In genomic region chr13:83744981-83745555, GRCm38 (mm10) we compare ENCODE assay signal across 8 mouse cellular contexts.
DNase-seq lines count a peak whose midpoint lies in the region; ATAC-seq and TF ChIP-seq lines count a peak whose summit lies in the region.

No protein-coding gene starts in this region.

- H3K4me3 ChIP-seq in forebrain, postnatal 0 days (ENCODE audit: low read depth, low read length) = peak overlapping the region; percentile 42
- H3K4me3 ChIP-seq in kidney, adult 2 months (ENCODE audit: insufficient read depth, low read depth, low read length) = peak overlapping the region; percentile 36; the same call in 1 of the 2 replicates
- H3K4me3 ChIP-seq in limb, embryonic 12.5 days (replicated peaks) = peak overlapping the region; percentile 51

- peaks cover 7% of the 10 kb centered on the region; the same call in 1 of the 2 replicates for H3K4me1 ChIP-seq in forebrain, postnatal 0 days (ENCODE audit: insufficient read depth)
- no peaks in the 10 kb centered on the region for H3K4me1 ChIP-seq in kidney, adult 2 months (ENCODE audit: control insufficient read depth, insufficient read depth, low read length)
- 0 out of 2 replicates have a peak, but pooled peaks cover 4% of the 10 kb centered on the region for H3K4me1 ChIP-seq in limb, embryonic 12.5 days (replicated peaks)

- peak overlapping the region; percentile 88 for H3K4me2 ChIP-seq in forebrain, postnatal 0 days (ENCODE audit: low read depth)
- peak overlapping the region; percentile 73 for H3K4me2 ChIP-seq in limb, embryonic 12.5 days

- peak overlapping the region; percentile 61 for H3K9ac ChIP-seq in forebrain, postnatal 0 days
- H3K9ac ChIP-seq in limb, embryonic 12.5 days (replicated peaks) = peak overlapping the region; percentile 56

- H3K36me3 ChIP-seq in forebrain, postnatal 0 days (ENCODE audit: insufficient read depth) = peaks cover 3% of the 10 kb centered on the region; the same call in 1 of the 2 replicates
- H3K36me3 ChIP-seq in kidney, adult 2 months (ENCODE audit: control insufficient read depth, insufficient read depth, low read length) = no peaks in the 10 kb centered on the region
- H3K36me3 ChIP-seq in limb, embryonic 12.5 days = no peaks in the 10 kb centered on the region

- ATAC-seq in forebrain, postnatal 0 days = peak; percentile 93
- ATAC-seq in limb, embryonic 12.5 days (ENCODE audit: insufficient number of reproducible peaks, insufficient read depth, low FRiP score, low TSS enrichment, low read depth) = peak; percentile 95

- no peak for TF ChIP-seq CTCF in forebrain, postnatal 0 days (IDR thresholded peaks at IDR 0.05; ENCODE audit: low read depth)
- no peak for TF ChIP-seq CTCF in kidney, adult 2 months (conservative IDR thresholded peaks at IDR 0.05; ENCODE audit: insufficient read depth, insufficient read length, low read depth, low read length)

- 1% methylated on average over 38 of the region's 38 CpGs for WGBS in forebrain, postnatal 0 days
- under 1% methylated on average over 38 of the region's 38 CpGs for WGBS in kidney, adult 2 months
- under 1% methylated on average over 38 of the region's 38 CpGs for WGBS in limb, embryonic 12.5 days

- TF ChIP-seq POLR2A in kidney, adult 2 months (IDR thresholded peaks at IDR 0.05; ENCODE audit: low read depth, low read length) = no peak

- H3K27ac ChIP-seq in forebrain, postnatal 0 days (ENCODE audit: low read depth, low read length) = peak overlapping the region; percentile 95
- no peak overlapping the region for H3K27ac ChIP-seq in kidney, adult 2 months (ENCODE audit: insufficient read depth, low read depth, low read length)
- H3K27ac ChIP-seq in limb, embryonic 12.5 days = peak overlapping the region; percentile 50; the same call in 1 of the 2 replicates

- H3K9me3 ChIP-seq in forebrain, postnatal 0 days (ENCODE audit: low read length) = no peaks in the 10 kb centered on the region
- no peaks in the 10 kb centered on the region for H3K9me3 ChIP-seq in limb, embryonic 12.5 days

- no peaks in the 10 kb centered on the region for H3K27me3 ChIP-seq in forebrain, postnatal 0 days (ENCODE audit: insufficient read depth, low read length)
- H3K27me3 ChIP-seq in kidney, adult 2 months (replicated peaks; ENCODE audit: control insufficient read depth, insufficient read depth, low read length) = no peaks in the 10 kb centered on the region
- peaks cover 12% of the 10 kb centered on the region for H3K27me3 ChIP-seq in limb, embryonic 12.5 days

- DNase-seq in adrenal gland, postnatal 10 days = peak; percentile 62
- no peak for DNase-seq in adrenal gland, postnatal 4 days (ENCODE audit: low spot score in 2 of 2)
- DNase-seq in cerebellum, adult 11-12 months = peak; percentile 99
- DNase-seq in forebrain, postnatal 0 days = peak; percentile 96
- peak; percentile 80 for DNase-seq in kidney, adult 2 months
- DNase-seq in retina, adult 2 months (ENCODE audit: low read depth, low spot score) = peak; percentile 86
- DNase-seq in gastrocnemius, postnatal 36 days = no peak

- intact Hi-C loops in gastrocnemius, postnatal 36 days (cut with DNase I) = loop anchor here (5.0 kb wide), 1 partner anchor 232 kb away; no protein-coding TSS in a partner anchor

Comparison
In these comparisons a context has a peak if more than half of its experiments do, and no peak if none do; other contexts are left out.
1. DNase-seq: peak in adrenal gland, postnatal 10 days (single experiment), cerebellum, adult 11-12 months (single experiment), forebrain, postnatal 0 days (single experiment), kidney, adult 2 months (single experiment) and retina, adult 2 months (single experiment); none in adrenal gland, postnatal 4 days (0 of 2) and gastrocnemius, postnatal 36 days (0 of 2).
2. Peak in every context shown above with its lines, with median percentiles within 50 percentile points of each other: H3K4me3 ChIP-seq.